Mouse (Mus musculus): ENCODE data around the gene Grk6. TPM values are rescaled to one million over a fixed set of nuclear protein-coding genes. Genes with fewer than 3 reads are reported as not detected.

Grk6 gene
- total and polyA plus RNA-seq, 3 experiments = 27.5 to 53.9 (median 46.0) TPM

DNA sequence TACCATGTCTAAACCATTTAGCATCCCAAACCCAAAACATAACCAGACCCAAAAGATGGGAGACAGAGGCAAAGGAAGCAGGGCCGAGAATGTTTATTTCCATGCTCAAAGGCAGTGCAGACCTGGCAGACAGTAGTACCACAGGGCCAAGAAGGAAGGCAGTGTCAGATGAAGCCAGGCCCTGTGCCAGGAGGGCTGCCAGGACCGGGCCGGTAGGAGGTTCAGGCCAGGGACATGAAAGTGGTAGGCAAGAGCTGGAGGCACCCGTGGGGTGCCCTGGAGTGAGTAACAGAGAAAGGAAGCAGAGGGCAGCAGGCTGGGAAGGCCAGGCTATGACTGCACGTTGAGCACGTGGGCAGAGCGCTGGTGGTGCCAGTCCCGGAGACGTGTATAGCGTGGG is 61.8 kb downstream of the Grk6 start:
- no peak for TF ChIP-seq GATA1 (IDR thresholded peaks at IDR 0.05; ENCODE audit: borderline replicate concordance, low read length)
- TF ChIP-seq POLR2AphosphoS5 (IDR thresholded peaks at IDR 0.05; ENCODE audit: insufficient replicate concordance, low read depth, low read length) = no peak
- no peak for TF ChIP-seq TAL1 (conservative IDR thresholded peaks at IDR 0.05; ENCODE audit: low read depth, low read length)
- no peak for TF ChIP-seq GATA2 (IDR thresholded peaks at IDR 0.05; ENCODE audit: borderline replicate concordance, low read depth, low read length)
- TF ChIP-seq CTCF (IDR thresholded peaks at IDR 0.05; ENCODE audit: low read depth, low read length) = no peak
- H3K36me3 ChIP-seq (replicated peaks) = peaks cover 94% of the 10 kb centered on the region
- ATAC-seq (ENCODE audit: extremely low read depth, insufficient number of reproducible peaks, low FRiP score, poor library complexity, severe bottlenecking) (no peak), DNase-seq (ENCODE audit: low spot score) (no peak)
- no peaks in the 10 kb centered on the region for H3K27me3 ChIP-seq (ENCODE audit: insufficient read depth, low read length)
- H3K4me3 ChIP-seq (ENCODE audit: low read depth, low read length) = no peak overlapping the region
- peaks cover 31% of the 10 kb centered on the region for H3K4me1 ChIP-seq (ENCODE audit: insufficient read depth, low read depth, low read length)
- no peaks in the 10 kb centered on the region for H3K9me3 ChIP-seq (replicated peaks)

DNA sequence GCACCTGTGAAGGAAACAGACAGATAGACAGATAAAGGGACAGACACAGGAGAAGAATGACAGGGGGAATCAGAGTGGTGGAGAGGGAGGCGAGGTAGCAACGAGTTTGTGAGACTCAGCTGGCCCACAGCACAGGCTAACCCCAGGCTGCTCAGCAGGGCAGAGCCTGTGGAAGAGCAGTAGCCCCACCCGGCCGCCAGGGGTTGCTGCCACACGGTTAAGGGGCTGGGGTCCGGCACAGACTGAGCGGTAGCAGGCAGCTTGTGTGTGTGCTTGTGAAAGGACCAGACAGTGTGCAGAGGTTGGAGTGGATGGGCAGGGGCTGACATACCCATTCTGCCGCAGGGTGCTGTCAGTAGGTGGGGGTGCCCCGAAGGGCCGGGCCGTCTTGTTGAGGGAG is 63.0 kb downstream of the Grk6 start:
- no peaks in the 10 kb centered on the region for H3K9me3 ChIP-seq (replicated peaks)
- no peak for TF ChIP-seq GATA2 (IDR thresholded peaks at IDR 0.05; ENCODE audit: borderline replicate concordance, low read depth, low read length)
- TF ChIP-seq GATA1 (IDR thresholded peaks at IDR 0.05; ENCODE audit: borderline replicate concordance, low read length) = no peak
- no peak for TF ChIP-seq TAL1 (conservative IDR thresholded peaks at IDR 0.05; ENCODE audit: low read depth, low read length)
- no peak for TF ChIP-seq CTCF (IDR thresholded peaks at IDR 0.05; ENCODE audit: low read depth, low read length)
- no peak for TF ChIP-seq POLR2AphosphoS5 (IDR thresholded peaks at IDR 0.05; ENCODE audit: insufficient replicate concordance, low read depth, low read length)
- DNase-seq (ENCODE audit: low spot score) = no peak
- H3K4me1 ChIP-seq (ENCODE audit: insufficient read depth, low read depth, low read length) = peaks cover 43% of the 10 kb centered on the region
- H3K27me3 ChIP-seq (ENCODE audit: insufficient read depth, low read length) = no peaks in the 10 kb centered on the region
- H3K36me3 ChIP-seq (replicated peaks) = peaks cover 85% of the 10 kb centered on the region
- ATAC-seq (ENCODE audit: extremely low read depth, insufficient number of reproducible peaks, low FRiP score, poor library complexity, severe bottlenecking) = no peak
- no peak overlapping the region for H3K4me3 ChIP-seq (ENCODE audit: low read depth, low read length)

- H3K4me1 ChIP-seq (ENCODE audit: insufficient read depth, low read depth, low read length) = peaks cover 49% of the 10 kb centered on the region
- ATAC-seq (ENCODE audit: extremely low read depth, insufficient number of reproducible peaks, low FRiP score, poor library complexity, severe bottlenecking) (no peak), DNase-seq (ENCODE audit: low spot score) (no peak)
- TF ChIP-seq GATA2 (IDR thresholded peaks at IDR 0.05; ENCODE audit: borderline replicate concordance, low read depth, low read length) = no peak
- no peak for TF ChIP-seq POLR2AphosphoS5 (IDR thresholded peaks at IDR 0.05; ENCODE audit: insufficient replicate concordance, low read depth, low read length)
- TF ChIP-seq GATA1 (IDR thresholded peaks at IDR 0.05; ENCODE audit: borderline replicate concordance, low read length) = no peak
- no peak for TF ChIP-seq TAL1 (conservative IDR thresholded peaks at IDR 0.05; ENCODE audit: low read depth, low read length)
- TF ChIP-seq CTCF (IDR thresholded peaks at IDR 0.05; ENCODE audit: low read depth, low read length) = no peak
- H3K36me3 ChIP-seq (replicated peaks) = peaks cover 79% of the 10 kb centered on the region
- no peaks in the 10 kb centered on the region for H3K9me3 ChIP-seq (replicated peaks)
- no peaks in the 10 kb centered on the region for H3K27me3 ChIP-seq (ENCODE audit: insufficient read depth, low read length)
- no peak overlapping the region for H3K4me3 ChIP-seq (ENCODE audit: low read depth, low read length)
Observed at GRCm38 (mm10) chr13:55508531-55508930, 63.7 kb downstream of the Grk6 start.

GRCm38 (mm10) chr13:55510332-55510667 is 65.4 kb downstream of the Grk6 start:
- TF ChIP-seq POLR2AphosphoS5 (IDR thresholded peaks at IDR 0.05; ENCODE audit: insufficient replicate concordance, low read depth, low read length) (no peak), GATA2 (IDR thresholded peaks at IDR 0.05; ENCODE audit: borderline replicate concordance, low read depth, low read length) (no peak), TAL1 (conservative IDR thresholded peaks at IDR 0.05; ENCODE audit: low read depth, low read length) (no peak), CTCF (IDR thresholded peaks at IDR 0.05; ENCODE audit: low read depth, low read length) (no peak), GATA1 (IDR thresholded peaks at IDR 0.05; ENCODE audit: borderline replicate concordance, low read length) (no peak)
- H3K36me3 ChIP-seq (replicated peaks) = peaks cover 62% of the 10 kb centered on the region
- ATAC-seq (ENCODE audit: extremely low read depth, insufficient number of reproducible peaks, low FRiP score, poor library complexity, severe bottlenecking) (peak; percentile 61; the same call in 1 of the 2 replicates), DNase-seq (ENCODE audit: low spot score) (peak; percentile 66)
- H3K9me3 ChIP-seq (replicated peaks) = no peaks in the 10 kb centered on the region
- H3K27me3 ChIP-seq (ENCODE audit: insufficient read depth, low read length) = peaks cover 7% of the 10 kb centered on the region
- H3K4me1 ChIP-seq (ENCODE audit: insufficient read depth, low read depth, low read length) = peaks cover 55% of the 10 kb centered on the region
- H3K4me3 ChIP-seq (ENCODE audit: low read depth, low read length) = peak overlapping the region; percentile 46; the same call in 1 of the 2 replicates

Other genes with a start within 250 kb of the Grk6 start
- gene Nsd1, start 235.3 kb upstream of the Grk6 start, total RNA-seq (2014; fragmentation: Nextera tagmentation) = 99.3 and 111 TPM in 2 replicates
- 52.9 and 64.1 TPM in 2 replicates for gene Nsd1, start 235.3 kb upstream of the Grk6 start, total RNA-seq (2017)
- gene Nsd1, start 235.3 kb upstream of the Grk6 start, polyA plus RNA-seq (2012) = 11.6 and 14.8 TPM in 2 replicates
- 826 and 898 TPM in 2 replicates for gene Prelid1, start 124.6 kb upstream of the Grk6 start, total RNA-seq (2014; fragmentation: Nextera tagmentation)
- 325 and 333 TPM in 2 replicates for gene Prelid1, start 124.6 kb upstream of the Grk6 start, total RNA-seq (2017)
- gene Prelid1, start 124.6 kb upstream of the Grk6 start, polyA plus RNA-seq (2012) = 395 and 733 TPM in 2 replicates
- 35.2 and 67.7 TPM in 2 replicates for gene Rab24, start 123.1 kb upstream of the Grk6 start, total RNA-seq (2014; fragmentation: Nextera tagmentation)
- gene Rab24, start 123.1 kb upstream of the Grk6 start, total RNA-seq (2017) = 70.2 and 104 TPM in 2 replicates
- 136 and 138 TPM in 2 replicates for gene Rab24, start 123.1 kb upstream of the Grk6 start, polyA plus RNA-seq (2012)
- gene Mxd3, start 115.2 kb upstream of the Grk6 start, total RNA-seq (2014; fragmentation: Nextera tagmentation) = 0.87 and 33.8 TPM in 2 replicates
- gene Mxd3, start 115.2 kb upstream of the Grk6 start, total RNA-seq (2017) = 8.3 and 10.8 TPM in 2 replicates
- gene Mxd3, start 115.2 kb upstream of the Grk6 start, polyA plus RNA-seq (2012) = 3.8 and 4.7 TPM in 2 replicates
- gene Lman2, start 82.3 kb upstream of the Grk6 start, total RNA-seq (2014; fragmentation: Nextera tagmentation) = 68.4 and 77.7 TPM in 2 replicates
- 76.9 and 91.1 TPM in 2 replicates for gene Lman2, start 82.3 kb upstream of the Grk6 start, total RNA-seq (2017)
- 41.1 and 124 TPM in 2 replicates for gene Lman2, start 82.3 kb upstream of the Grk6 start, polyA plus RNA-seq (2012)
- 2.2 and 6.4 TPM in 2 replicates for gene Rgs14, start 75.3 kb upstream of the Grk6 start, total RNA-seq (2014; fragmentation: Nextera tagmentation)
- 10.0 and 10.1 TPM in 2 replicates for gene Rgs14, start 75.3 kb upstream of the Grk6 start, total RNA-seq (2017)
- 6.0 and 6.6 TPM in 2 replicates for gene Rgs14, start 75.3 kb upstream of the Grk6 start, polyA plus RNA-seq (2012)
- gene Slc34a1, start 46.9 kb upstream of the Grk6 start, total RNA-seq (2014; fragmentation: Nextera tagmentation) = not detected in 2 replicates
- gene Slc34a1, start 46.9 kb upstream of the Grk6 start, total RNA-seq (2017) = 0.06 and 0.93 TPM in 2 replicates
- not detected in 2 replicates for gene Slc34a1, start 46.9 kb upstream of the Grk6 start, polyA plus RNA-seq (2012)
- not detected in 2 replicates for gene Pfn3, start 29.8 kb upstream of the Grk6 start, total RNA-seq (2014; fragmentation: Nextera tagmentation)
- gene Pfn3, start 29.8 kb upstream of the Grk6 start, total RNA-seq (2017) = not detected in 2 replicates
- gene Pfn3, start 29.8 kb upstream of the Grk6 start, polyA plus RNA-seq (2012) = not detected in 2 replicates
- gene F12, start 18.3 kb upstream of the Grk6 start, total RNA-seq (2014; fragmentation: Nextera tagmentation) = not detected in 2 replicates
- gene F12, start 18.3 kb upstream of the Grk6 start, total RNA-seq (2017) = 0.05 TPM in 1 of 2 replicates, not detected in the other
- not detected in 2 replicates for gene F12, start 18.3 kb upstream of the Grk6 start, polyA plus RNA-seq (2012)
- gene Prr7, start 19.2 kb downstream of the Grk6 start, total RNA-seq (2014; fragmentation: Nextera tagmentation) = 0.53 TPM in 1 of 2 replicates, not detected in the other
- 0.44 and 1.6 TPM in 2 replicates for gene Prr7, start 19.2 kb downstream of the Grk6 start, total RNA-seq (2017)
- gene Prr7, start 19.2 kb downstream of the Grk6 start, polyA plus RNA-seq (2012) = 1.6 and 2.7 TPM in 2 replicates
- gene Dbn1, start 43.0 kb downstream of the Grk6 start, total RNA-seq (2014; fragmentation: Nextera tagmentation) = not detected in 2 replicates
- gene Dbn1, start 43.0 kb downstream of the Grk6 start, total RNA-seq (2017) = 0.23 and 0.33 TPM in 2 replicates
- 0.25 and 0.30 TPM in 2 replicates for gene Dbn1, start 43.0 kb downstream of the Grk6 start, polyA plus RNA-seq (2012)
- gene Pdlim7, start 68.6 kb downstream of the Grk6 start, total RNA-seq (2014; fragmentation: Nextera tagmentation) = 19.9 and 20.0 TPM in 2 replicates
- gene Pdlim7, start 68.6 kb downstream of the Grk6 start, total RNA-seq (2017) = 8.5 and 13.5 TPM in 2 replicates
- 52.5 and 61.7 TPM in 2 replicates for gene Pdlim7, start 68.6 kb downstream of the Grk6 start, polyA plus RNA-seq (2012)
- gene Dok3, start 84.2 kb downstream of the Grk6 start, total RNA-seq (2014; fragmentation: Nextera tagmentation) = 1.6 and 1.7 TPM in 2 replicates
- gene Dok3, start 84.2 kb downstream of the Grk6 start, total RNA-seq (2017) = 8.4 and 8.8 TPM in 2 replicates
- gene Dok3, start 84.2 kb downstream of the Grk6 start, polyA plus RNA-seq (2012) = 11.6 and 14.4 TPM in 2 replicates
- gene Ddx41, start 91.6 kb downstream of the Grk6 start, total RNA-seq (2014; fragmentation: Nextera tagmentation) = 51.5 and 60.8 TPM in 2 replicates
- gene Ddx41, start 91.6 kb downstream of the Grk6 start, total RNA-seq (2017) = 59.1 and 67.7 TPM in 2 replicates
- 101 and 104 TPM in 2 replicates for gene Ddx41, start 91.6 kb downstream of the Grk6 start, polyA plus RNA-seq (2012)
- 54.4 and 65.4 TPM in 2 replicates for gene Fam193b, start 126.0 kb downstream of the Grk6 start, total RNA-seq (2014; fragmentation: Nextera tagmentation)
- gene Fam193b, start 126.0 kb downstream of the Grk6 start, total RNA-seq (2017) = 23.3 and 25.8 TPM in 2 replicates
- gene Fam193b, start 126.0 kb downstream of the Grk6 start, polyA plus RNA-seq (2012) = 57.3 and 68.0 TPM in 2 replicates
- gene Tmed9, start 128.7 kb downstream of the Grk6 start, total RNA-seq (2014; fragmentation: Nextera tagmentation) = 46.5 and 56.7 TPM in 2 replicates
- gene Tmed9, start 128.7 kb downstream of the Grk6 start, total RNA-seq (2017) = 100 and 102 TPM in 2 replicates
- 149 and 172 TPM in 2 replicates for gene Tmed9, start 128.7 kb downstream of the Grk6 start, polyA plus RNA-seq (2012)
- 7.4 and 10.6 TPM in 2 replicates for gene B4galt7, start 154.8 kb downstream of the Grk6 start, total RNA-seq (2014; fragmentation: Nextera tagmentation)
- gene B4galt7, start 154.8 kb downstream of the Grk6 start, total RNA-seq (2017) = 16.7 and 17.6 TPM in 2 replicates
- gene B4galt7, start 154.8 kb downstream of the Grk6 start, polyA plus RNA-seq (2012) = 15.2 and 15.4 TPM in 2 replicates
- 27.2 and 27.4 TPM in 2 replicates for gene Caml, start 177.9 kb downstream of the Grk6 start, total RNA-seq (2014; fragmentation: Nextera tagmentation)
- 33.8 and 37.2 TPM in 2 replicates for gene Caml, start 177.9 kb downstream of the Grk6 start, total RNA-seq (2017)
- 24.5 and 25.2 TPM in 2 replicates for gene Caml, start 177.9 kb downstream of the Grk6 start, polyA plus RNA-seq (2012)
- gene Ddx46, start 190.0 kb downstream of the Grk6 start, total RNA-seq (2014; fragmentation: Nextera tagmentation) = 86.6 and 93.9 TPM in 2 replicates
- gene Ddx46, start 190.0 kb downstream of the Grk6 start, total RNA-seq (2017) = 92.4 and 129 TPM in 2 replicates
- gene Ddx46, start 190.0 kb downstream of the Grk6 start, polyA plus RNA-seq (2012) = 29.9 and 38.6 TPM in 2 replicates
- 84.0 and 88.9 TPM in 2 replicates for gene B230219D22Rik, start 248.1 kb downstream of the Grk6 start, total RNA-seq (2014; fragmentation: Nextera tagmentation)
- gene B230219D22Rik, start 248.1 kb downstream of the Grk6 start, total RNA-seq (2017) = 58.4 and 64.2 TPM in 2 replicates
- gene B230219D22Rik, start 248.1 kb downstream of the Grk6 start, polyA plus RNA-seq (2012) = 20.3 and 28.2 TPM in 2 replicates